27 mouse cellular contexts compared by ENCODE assay signal in the genomic region with DNA sequence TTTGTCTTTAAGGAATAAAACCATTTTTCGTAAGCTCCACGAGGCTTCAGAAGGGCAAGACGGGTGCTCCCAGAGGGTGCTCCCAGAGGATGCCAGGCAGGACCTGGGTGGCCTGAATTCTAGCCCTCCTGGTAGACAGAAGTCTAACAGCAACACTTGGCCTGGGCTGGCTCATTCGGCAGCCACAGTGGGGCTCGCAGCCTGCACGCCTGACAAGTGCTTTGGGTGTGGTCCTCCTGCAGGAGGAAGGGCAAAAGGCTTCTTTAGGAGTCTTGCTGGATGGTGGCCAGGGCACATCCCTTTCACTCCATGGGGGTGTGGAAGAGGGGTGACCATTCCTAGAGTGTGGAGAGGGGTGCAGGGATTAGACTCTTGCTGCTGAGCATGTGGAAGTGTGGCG. TPM values are rescaled to one million over a fixed set of nuclear protein-coding genes. Genes with fewer than 3 reads are reported as not detected.
DNase-seq lines count a peak whose midpoint lies in the region; ATAC-seq and TF ChIP-seq lines count a peak whose summit lies in the region.
"Had no signal": no experiment of that assay in that cellular context is flagged by ENCODE, and none has a peak within 500 bp of the region (broad histone marks: within the 10 kb centered on the region; RNA-seq: fewer than 3 reads in every experiment).

No protein-coding gene starts in this region.

- no peak for DNase-seq in embryonic facial prominence, embryonic 10.5 days (ENCODE audit: low spot score)
- DNase-seq in R1 (ENCODE audit: low read depth, low spot score), result peak; percentile 44
- DNase-seq in layer of hippocampus, postnatal 10 days (ENCODE audit: low spot score in 2 of 2), result no peak
- DNase-seq: adrenal gland, adult 2 months; adrenal gland, postnatal 10 days; adrenal gland, postnatal 25 days; B cell, adult 2 months; cerebellum, adult 11 months; cerebellum, adult 18-20 months; cerebellum, adult 8-10 months; cerebellum, adult 9-11 months; cerebellum, postnatal 14 days; cerebellum, postnatal 36 days; embryo, embryonic 11 days; forebrain, postnatal 0 days had no signal

- H3K27ac ChIP-seq in embryonic facial prominence, embryonic 12.5 days, result 0 out of 2 replicates have a peak overlapping the region, but pooled peaks have one; percentile 17
- no peak overlapping the region for H3K27ac ChIP-seq in embryonic facial prominence, embryonic 10.5 days (replicated peaks)
- no peak overlapping the region for H3K27ac ChIP-seq in embryonic facial prominence, embryonic 13.5 days
- H3K27ac ChIP-seq in kidney, embryonic 16.5 days (ENCODE audit: low read length), result no peak overlapping the region
- H3K27ac ChIP-seq: forebrain, embryonic 13.5 days; forebrain, embryonic 15.5 days had no signal

- no peak overlapping the region for H3K4me3 ChIP-seq in embryonic facial prominence, embryonic 12.5 days
- no peak overlapping the region for H3K4me3 ChIP-seq in embryonic facial prominence, embryonic 10.5 days
- peak overlapping the region; percentile 39; the same call in 1 of the 2 replicates for H3K4me3 ChIP-seq in E14TG2a.4 (replicated peaks; ENCODE audit: low read length)
- H3K4me3 ChIP-seq in embryonic facial prominence, embryonic 13.5 days, result no peak overlapping the region
- H3K4me3 ChIP-seq in kidney, embryonic 16.5 days (ENCODE audit: low read length), result no peak overlapping the region
- H3K4me3 ChIP-seq: forebrain, embryonic 13.5 days; forebrain, embryonic 15.5 days had no signal

- H3K9me3 ChIP-seq in embryonic facial prominence, embryonic 12.5 days, result no peaks in the 10 kb centered on the region
- H3K9me3 ChIP-seq in embryonic facial prominence, embryonic 10.5 days, result 0 out of 2 replicates have a peak, but pooled peaks cover 2% of the 10 kb centered on the region
- H3K9me3 ChIP-seq in E14TG2a.4 (ENCODE audit: low read length), result no peaks in the 10 kb centered on the region
- no peaks in the 10 kb centered on the region for H3K9me3 ChIP-seq in embryonic facial prominence, embryonic 13.5 days
- no peaks in the 10 kb centered on the region; the same call in 1 of the 2 replicates for H3K9me3 ChIP-seq in kidney, embryonic 16.5 days (ENCODE audit: low read length)
- H3K9me3 ChIP-seq: forebrain, embryonic 13.5 days; forebrain, embryonic 15.5 days had no signal

- peaks cover 21% of the 10 kb centered on the region for H3K4me1 ChIP-seq in embryonic facial prominence, embryonic 12.5 days
- H3K4me1 ChIP-seq in embryonic facial prominence, embryonic 10.5 days, result peaks cover 16% of the 10 kb centered on the region
- H3K4me1 ChIP-seq in E14TG2a.4 (replicated peaks; ENCODE audit: low read depth, low read length), result peaks cover 69% of the 10 kb centered on the region
- peaks cover 20% of the 10 kb centered on the region for H3K4me1 ChIP-seq in embryonic facial prominence, embryonic 13.5 days
- H3K4me1 ChIP-seq in kidney, embryonic 16.5 days (ENCODE audit: insufficient read depth, low read length), result peaks cover 9% of the 10 kb centered on the region; the same call in 1 of the 2 replicates

- no peak overlapping the region for H3K9ac ChIP-seq in embryonic facial prominence, embryonic 12.5 days
- 0 out of 2 replicates have a peak overlapping the region, but pooled peaks have one; percentile 37 for H3K9ac ChIP-seq in embryonic facial prominence, embryonic 13.5 days
- H3K9ac ChIP-seq in kidney, embryonic 16.5 days (replicated peaks; ENCODE audit: low read length), result no peak overlapping the region
- H3K9ac ChIP-seq: forebrain, embryonic 13.5 days; forebrain, embryonic 15.5 days; forebrain, postnatal 0 days had no signal

- 92% methylated on average over 7 of the region's 7 CpGs for WGBS in embryonic facial prominence, embryonic 12.5 days
- WGBS in embryonic facial prominence, embryonic 10.5 days, result 88% methylated on average over 7 of the region's 7 CpGs
- WGBS in embryonic facial prominence, embryonic 13.5 days, result 89% methylated on average over 7 of the region's 7 CpGs
- 76% methylated on average over 7 of the region's 7 CpGs for WGBS in kidney, embryonic 16.5 days

- no peak for TF ChIP-seq CTCF in E14TG2a.4 (conservative IDR thresholded peaks at IDR 0.05; ENCODE audit: low read length)

- ATAC-seq in embryonic facial prominence, embryonic 12.5 days (ENCODE audit: insufficient number of reproducible peaks, insufficient read depth, low FRiP score, low TSS enrichment), result no peak
- no peak for ATAC-seq in embryonic facial prominence, embryonic 13.5 days (ENCODE audit: insufficient number of reproducible peaks, insufficient read depth, low FRiP score, low TSS enrichment, low read depth)
- no peak for ATAC-seq in kidney, embryonic 16.5 days (ENCODE audit: low FRiP score, low TSS enrichment)
- ATAC-seq: activated CD4-positive, CD25-positive, alpha-beta regulatory T cell, adult 4 months; CD4-positive, CD25-positive, alpha-beta regulatory T cell, adult 4 months; forebrain, embryonic 13.5 days; forebrain, embryonic 15.5 days; forebrain, postnatal 0 days; Patski had no signal

- H3K27me3 ChIP-seq in embryonic facial prominence, embryonic 12.5 days, result no peaks in the 10 kb centered on the region
- H3K27me3 ChIP-seq in embryonic facial prominence, embryonic 10.5 days (replicated peaks; ENCODE audit: low read depth, poor library complexity, severe bottlenecking), result no peaks in the 10 kb centered on the region
- H3K27me3 ChIP-seq in E14TG2a.4 (ENCODE audit: insufficient read depth, low read length), result no peaks in the 10 kb centered on the region
- H3K27me3 ChIP-seq in embryonic facial prominence, embryonic 13.5 days, result no peaks in the 10 kb centered on the region
- no peaks in the 10 kb centered on the region for H3K27me3 ChIP-seq in kidney, embryonic 16.5 days (ENCODE audit: insufficient read depth, low read length)
- H3K27me3 ChIP-seq: forebrain, embryonic 13.5 days; forebrain, embryonic 15.5 days; Patski had no signal

- H3K36me3 ChIP-seq in embryonic facial prominence, embryonic 12.5 days, result peaks cover 60% of the 10 kb centered on the region
- H3K36me3 ChIP-seq in embryonic facial prominence, embryonic 10.5 days (replicated peaks), result peaks cover 77% of the 10 kb centered on the region
- no peaks in the 10 kb centered on the region for H3K36me3 ChIP-seq in E14TG2a.4 (ENCODE audit: insufficient read depth, low read length)
- peaks cover 64% of the 10 kb centered on the region for H3K36me3 ChIP-seq in embryonic facial prominence, embryonic 13.5 days
- H3K36me3 ChIP-seq in kidney, embryonic 16.5 days (ENCODE audit: insufficient read depth, low read length), result no peaks in the 10 kb centered on the region
- H3K36me3 ChIP-seq: forebrain, embryonic 15.5 days; G1E had no signal

- no peak overlapping the region for H3K4me2 ChIP-seq in embryonic facial prominence, embryonic 12.5 days (replicated peaks)
- H3K4me2 ChIP-seq in embryonic facial prominence, embryonic 13.5 days, result no peak overlapping the region
- no peak overlapping the region for H3K4me2 ChIP-seq in kidney, embryonic 16.5 days (replicated peaks; ENCODE audit: low read depth, low read length)
- H3K4me2 ChIP-seq: forebrain, embryonic 13.5 days; forebrain, embryonic 15.5 days had no signal

RNA-seq across cellular contexts. Expression of a gene that starts 46.4 kb away (rescaled TPM):
- polyA plus RNA-seq in embryonic facial prominence, embryonic 12.5 days (2016; fragmentation: Nextera tagmentation; extraction: Ambion mirVana), result 106 and 121 TPM in 2 replicates
- 87.6 and 94.6 TPM in 2 replicates for polyA plus RNA-seq in embryonic facial prominence, embryonic 10.5 days (2016; fragmentation: Nextera tagmentation; extraction: Ambion mirVana)
- 103 and 107 TPM in 2 replicates for polyA plus RNA-seq in embryonic facial prominence, embryonic 13.5 days (2015; fragmentation: Nextera tagmentation; extraction: Ambion mirVana)
- total RNA-seq in layer of hippocampus, postnatal 10 days (2021), result 1 to 10 TPM; 2.5 to 3.9 TPM
- 7.7 and 8.0 TPM in 2 replicates for polyA plus RNA-seq in kidney, embryonic 16.5 days (2015; fragmentation: Nextera tagmentation; extraction: Ambion mirVana)
- total RNA-seq: CH12.LX; common myeloid progenitor, adult 5-6 weeks; G1E had no signal
- polyA plus RNA-seq: activated CD4-positive, CD25-positive, alpha-beta regulatory T cell, adult 4 months; CD4-positive, CD25-positive, alpha-beta regulatory T cell, adult 4 months; G1E had no signal

RNA-seq across cellular contexts. Expression of a gene that starts 48.4 kb away (rescaled TPM):
- 11.6 and 12.0 TPM in 2 replicates for polyA plus RNA-seq in embryonic facial prominence, embryonic 12.5 days (2016; fragmentation: Nextera tagmentation; extraction: Ambion mirVana)
- 10.2 and 10.3 TPM in 2 replicates for polyA plus RNA-seq in embryonic facial prominence, embryonic 10.5 days (2016; fragmentation: Nextera tagmentation; extraction: Ambion mirVana)
- 15.8 and 19.8 TPM in 2 replicates for polyA plus RNA-seq in embryonic facial prominence, embryonic 13.5 days (2015; fragmentation: Nextera tagmentation; extraction: Ambion mirVana)
- 1 to 10 TPM; 5.7 to 6.6 TPM for total RNA-seq in layer of hippocampus, postnatal 10 days (2021)
- 19.1 and 25.2 TPM in 2 replicates for polyA plus RNA-seq in kidney, embryonic 16.5 days (2015; fragmentation: Nextera tagmentation; extraction: Ambion mirVana)
- total RNA-seq: common myeloid progenitor, adult 5-6 weeks had no signal
- polyA plus RNA-seq: CD4-positive, CD25-positive, alpha-beta regulatory T cell, adult 4 months; G1E had no signal

RNA-seq across cellular contexts. Expression of a gene that starts 51.1 kb away (rescaled TPM):
- polyA plus RNA-seq in embryonic facial prominence, embryonic 12.5 days (2016; fragmentation: Nextera tagmentation; extraction: Ambion mirVana), result 40.0 and 41.8 TPM in 2 replicates
- 53.9 and 56.0 TPM in 2 replicates for polyA plus RNA-seq in embryonic facial prominence, embryonic 10.5 days (2016; fragmentation: Nextera tagmentation; extraction: Ambion mirVana)
- polyA plus RNA-seq in embryonic facial prominence, embryonic 13.5 days (2015; fragmentation: Nextera tagmentation; extraction: Ambion mirVana), result 39.5 and 47.3 TPM in 2 replicates
- 10 to 100 TPM; 34.9 to 36.1 TPM for total RNA-seq in layer of hippocampus, postnatal 10 days (2021)
- polyA plus RNA-seq in kidney, embryonic 16.5 days (2015; fragmentation: Nextera tagmentation; extraction: Ambion mirVana), result 39.0 and 42.7 TPM in 2 replicates
